Mouse (Mus musculus) E14TG2a.4 (cell line): ENCODE data around the gene Ipmk.

Source experiments
- CTCF ChIP-seq: conservative IDR thresholded peaks from 2 replicates; pipeline ENCODE4 v1.5.1; 2014; ENCODE audit warnings: low read length
- POU5F1 ChIP-seq: IDR thresholded peaks from 2 replicates; pipeline ENCODE4 v1.6.1; 2014; ENCODE audit warnings: low read length, borderline replicate concordance

DNA sequence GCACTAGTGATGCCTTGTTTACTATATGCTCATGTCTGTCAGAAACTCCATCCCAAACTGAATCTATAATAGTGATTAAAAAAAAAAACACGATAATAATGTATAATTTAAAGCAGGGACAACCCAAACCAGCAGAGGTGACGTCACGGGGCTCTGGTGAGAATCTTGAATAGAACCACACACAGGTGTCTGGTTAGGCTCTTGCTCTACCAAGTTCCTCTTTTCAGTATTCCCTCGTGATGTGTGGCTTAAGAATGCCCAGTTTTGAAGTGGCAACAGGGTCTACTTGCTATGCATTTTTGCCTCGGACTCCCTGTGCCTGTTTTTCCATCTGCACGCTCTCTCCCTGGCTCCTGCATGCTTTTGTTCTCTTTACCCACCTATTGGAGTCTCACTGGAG lies 124.5 kb downstream of the Ipmk start:
- TF ChIP-seq CTCF (no peak), POU5F1 (no peak)
